Comparison of ENCODE assay signal across 8 mouse cellular contexts in the genomic region with DNA sequence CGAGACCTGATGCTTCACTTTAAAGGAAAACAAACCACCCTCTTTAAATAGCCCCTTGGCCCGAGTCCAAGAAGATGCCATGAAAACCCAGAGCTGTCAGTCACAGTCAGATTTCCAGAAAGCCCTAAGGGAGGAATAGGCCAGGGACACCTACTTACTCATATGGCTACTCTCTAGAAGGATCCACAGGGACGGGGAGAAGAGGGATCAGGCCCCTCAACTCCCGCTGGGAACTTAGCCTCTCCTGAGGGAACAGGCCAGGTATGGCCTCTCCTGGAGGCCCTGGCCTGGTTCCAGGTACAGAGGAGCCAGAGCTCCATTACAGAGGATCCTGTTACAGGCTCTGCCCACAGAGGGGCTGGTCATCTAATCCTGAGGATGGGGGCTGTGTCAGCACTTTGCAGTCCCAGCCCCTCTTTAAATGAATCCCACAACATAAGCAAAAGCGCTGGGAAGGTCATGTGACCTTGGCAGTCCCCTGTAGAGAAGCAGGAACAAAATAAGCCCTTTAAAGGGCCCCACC. TPM values are rescaled to one million over a fixed set of nuclear protein-coding genes. Genes with fewer than 3 reads are reported as not detected.
DNase-seq lines count a peak whose midpoint lies in the region; ATAC-seq and TF ChIP-seq lines count a peak whose summit lies in the region.

No protein-coding gene starts in this region.

- H3K36me3 ChIP-seq in intestine, embryonic 16.5 days (ENCODE audit: control insufficient read depth, insufficient read depth, low read length), result peaks cover 8% of the 10 kb centered on the region; the same call in 1 of the 2 replicates
- peaks cover 6% of the 10 kb centered on the region; the same call in 1 of the 2 replicates for H3K36me3 ChIP-seq in midbrain, embryonic 15.5 days (replicated peaks)

- WGBS in intestine, embryonic 16.5 days, result 22% methylated on average over 5 of the region's 5 CpGs
- 18% methylated on average over 5 of the region's 5 CpGs for WGBS in midbrain, embryonic 15.5 days

- intact Hi-C loops in gastrocnemius, adult 2 months (cut with DNase I), result no loop called here

- H3K27ac ChIP-seq in gastrocnemius, adult 2 months, result no peak overlapping the region
- H3K27ac ChIP-seq in intestine, embryonic 16.5 days (ENCODE audit: low read length), result peak overlapping the region; percentile 31
- H3K27ac ChIP-seq in midbrain, embryonic 15.5 days, result 0 out of 2 replicates have a peak overlapping the region, but pooled peaks have one; percentile 70

- no peak overlapping the region for H3K4me3 ChIP-seq in gastrocnemius, adult 2 months
- peak overlapping the region; percentile 20; the same call in 1 of the 2 replicates for H3K4me3 ChIP-seq in intestine, embryonic 16.5 days (ENCODE audit: low read length)
- H3K4me3 ChIP-seq in midbrain, embryonic 15.5 days, result peak overlapping the region; percentile 56

- H3K4me2 ChIP-seq in intestine, embryonic 16.5 days (ENCODE audit: low read depth, low read length), result peak overlapping the region; percentile 29
- peak overlapping the region; percentile 66 for H3K4me2 ChIP-seq in midbrain, embryonic 15.5 days

- H3K9me3 ChIP-seq in intestine, embryonic 16.5 days (ENCODE audit: control insufficient read depth, low read length), result no peaks in the 10 kb centered on the region
- no peaks in the 10 kb centered on the region for H3K9me3 ChIP-seq in midbrain, embryonic 15.5 days

- peaks cover 37% of the 10 kb centered on the region for H3K4me1 ChIP-seq in intestine, embryonic 16.5 days (ENCODE audit: control insufficient read depth, insufficient read depth, low read length)
- H3K4me1 ChIP-seq in midbrain, embryonic 15.5 days, result peaks cover 45% of the 10 kb centered on the region

- H3K9ac ChIP-seq in intestine, embryonic 16.5 days (ENCODE audit: low read depth, low read length), result peak overlapping the region; percentile 21; the same call in 1 of the 2 replicates
- peak overlapping the region; percentile 61 for H3K9ac ChIP-seq in midbrain, embryonic 15.5 days

- DNase-seq in gastrocnemius, adult 2 months, result peak; percentile 59
- DNase-seq in gastrocnemius, postnatal 4 days (ENCODE audit: low spot score in 2 of 2), result no peak
- DNase-seq in cerebellum, postnatal 25 days, result peak; percentile 53 to 59
- no peak for DNase-seq in layer of hippocampus, postnatal 25 days (ENCODE audit: extremely low spot score in 1 of 2, low spot score in 1 of 2)
- no peak for DNase-seq in B cell, adult 2 months
- no peak for DNase-seq in urinary bladder, postnatal 25 days (ENCODE audit: low spot score)

- no peak for TF ChIP-seq CTCF in gastrocnemius, adult 2 months (IDR thresholded peaks at IDR 0.05)

- no peaks in the 10 kb centered on the region for H3K27me3 ChIP-seq in intestine, embryonic 16.5 days (replicated peaks; ENCODE audit: control insufficient read depth, insufficient read depth, low read length)
- no peaks in the 10 kb centered on the region for H3K27me3 ChIP-seq in midbrain, embryonic 15.5 days (replicated peaks)

- ATAC-seq in intestine, embryonic 16.5 days, result no peak
- no peak for ATAC-seq in midbrain, embryonic 15.5 days (replicated peaks)

RNA-seq across cellular contexts. Expression of a gene that starts 34.7 kb away (rescaled TPM):
- total RNA-seq in gastrocnemius, adult 2 months (2021), result 1 to 10 TPM; 2.0 to 2.1 TPM
- 1 to 10 TPM; 8.2 to 9.7 TPM for total RNA-seq in gastrocnemius, postnatal 4 days (2021)
- polyA plus RNA-seq in intestine, embryonic 16.5 days (2015; fragmentation: Nextera tagmentation; extraction: Ambion mirVana), result 6.5 and 7.5 TPM in 2 replicates
- 9.4 and 9.7 TPM in 2 replicates for polyA plus RNA-seq in midbrain, embryonic 15.5 days (2015; fragmentation: Nextera tagmentation; extraction: Ambion mirVana)
- 1 to 10 TPM; 7.5 to 7.7 TPM for total RNA-seq in layer of hippocampus, postnatal 25 days (2021)

RNA-seq across cellular contexts. Expression of a gene that starts 36.9 kb away (rescaled TPM):
- 10 to 100 TPM; 39.8 to 43.0 TPM for total RNA-seq in gastrocnemius, adult 2 months (2021)
- total RNA-seq in gastrocnemius, postnatal 4 days (2021), result 10 to 100 TPM; 47.6 to 50.1 TPM
- 104 and 107 TPM in 2 replicates for polyA plus RNA-seq in intestine, embryonic 16.5 days (2015; fragmentation: Nextera tagmentation; extraction: Ambion mirVana)
- polyA plus RNA-seq in midbrain, embryonic 15.5 days (2015; fragmentation: Nextera tagmentation; extraction: Ambion mirVana), result 114 and 116 TPM in 2 replicates
- total RNA-seq in layer of hippocampus, postnatal 25 days (2021), result 10 to 100 TPM; 85.0 to 85.9 TPM

RNA-seq across cellular contexts. Expression of a gene that starts 37.0 kb away (rescaled TPM):
- total RNA-seq in gastrocnemius, adult 2 months (2021), result 1 to 10 TPM; 4.7 to 4.9 TPM
- 10 to 100 TPM; 20.4 to 21.7 TPM for total RNA-seq in gastrocnemius, postnatal 4 days (2021)
- polyA plus RNA-seq in intestine, embryonic 16.5 days (2015; fragmentation: Nextera tagmentation; extraction: Ambion mirVana), result 10.3 and 10.9 TPM in 2 replicates
- 21.8 and 24.4 TPM in 2 replicates for polyA plus RNA-seq in midbrain, embryonic 15.5 days (2015; fragmentation: Nextera tagmentation; extraction: Ambion mirVana)
- total RNA-seq in layer of hippocampus, postnatal 25 days (2021), result 10 to 100 TPM; 32.5 to 35.2 TPM

Comparison
In these comparisons a context has a peak if more than half of its experiments do, and no peak if none do; other contexts are left out.
1. DNase-seq: peak in gastrocnemius, adult 2 months (single experiment) and cerebellum, postnatal 25 days (2 of 2); none in gastrocnemius, postnatal 4 days (0 of 2), layer of hippocampus, postnatal 25 days (0 of 2), B cell, adult 2 months (0 of 2) and urinary bladder, postnatal 25 days (single experiment).